Mouse (Mus musculus): Measurements from ENCODE around the gene Ano5.

DNA sequence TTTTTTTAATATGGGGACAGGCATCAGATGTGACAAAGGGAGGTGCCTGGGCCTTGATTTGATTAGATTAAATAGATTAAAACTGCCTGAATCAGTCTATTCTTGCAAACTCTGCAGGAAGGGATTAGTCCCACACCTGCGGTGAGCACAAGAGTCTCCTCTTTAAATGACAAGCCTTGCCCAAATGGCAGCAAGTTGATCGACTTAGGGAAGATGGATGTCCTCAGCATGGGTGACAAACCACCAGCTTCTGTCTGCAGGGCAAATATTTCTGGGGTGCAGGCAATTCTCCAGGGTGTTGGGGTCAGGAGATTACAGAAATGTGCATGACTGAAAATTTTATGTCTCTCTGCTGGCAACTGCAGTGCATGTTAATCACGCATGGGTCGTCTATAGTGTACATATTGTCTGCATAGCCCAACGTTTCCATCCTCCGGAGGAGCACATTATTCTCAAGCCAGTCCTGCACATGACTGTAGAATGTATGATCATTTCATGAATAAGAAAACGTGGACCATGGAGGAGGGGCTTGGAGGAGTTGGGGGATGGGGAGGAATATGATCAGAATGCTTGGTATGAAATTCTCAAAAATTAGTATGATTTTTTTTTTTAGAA is 122.5 kb downstream of the Ano5 start:
- TF ChIP-seq POLR2A (IDR thresholded peaks at IDR 0.05; ENCODE audit: extremely low read depth, insufficient read depth, low read length) (no peak), CTCF (IDR thresholded peaks at IDR 0.05; ENCODE audit: extremely low read depth, insufficient read depth, low read length) (no peak)
